Mouse (Mus musculus) olfactory bulb, adult 2 months (tissue): ENCODE measurements around the gene Acd. TPM values are rescaled to one million over a fixed set of nuclear protein-coding genes. Genes with fewer than 3 reads are reported as not detected.

Source experiments
- H3K27ac ChIP-seq: fragments of 200-500 bp; 2 replicates; pipeline ENCODE4 v1.5.1; 2012; ENCODE audit warnings: low read depth, low read length; ENCODE audit not compliant: insufficient read depth
- H3K4me1 ChIP-seq: fragments of 200-500 bp; 2 replicates; pipeline ENCODE4 v1.6.1; 2012; ENCODE audit warnings: low read length; ENCODE audit not compliant: control insufficient read depth, insufficient read depth
- H3K4me3 ChIP-seq: fragments of 200-500 bp; 2 replicates; pipeline ENCODE4 v1.5.1; 2012; ENCODE audit warnings: mild to moderate bottlenecking, low read depth, low read length, moderate library complexity; ENCODE audit not compliant: insufficient read depth
- CTCF ChIP-seq: fragments of 200-500 bp; IDR thresholded peaks from 2 replicates; pipeline ENCODE4 v1.5.1; 2012; ENCODE audit warnings: low read depth, mild to moderate bottlenecking, low read length, moderate library complexity; ENCODE audit not compliant: insufficient read depth
- POLR2A ChIP-seq: fragments of 200-500 bp; IDR thresholded peaks from 2 replicates; pipeline ENCODE4 v1.6.1; 2012; ENCODE audit warnings: mild to moderate bottlenecking, low read depth, low read length, moderate library complexity; ENCODE audit not compliant: insufficient read depth
- WGBS: fragments of 180-500 bp; shearing (Covaris S2); methylation state at CpG from one replicate; pipeline ENCODE4 v1.1.7; 2018; 5-methylcytosine and 5-hydroxymethylcytosine counted together
- polyA plus RNA-seq: library from polyadenylated mRNA; stranded (reverse); fragments of >200 nt; gene quantifications from 2 replicates; pipeline ENCODE4 v1.2.4, GENCODE M21; 2012; ENCODE audit warnings: low replicate concordance; ENCODE audit not compliant: missing spikeins, insufficient read depth, insufficient read length

Gene Acd
- polyA plus RNA-seq, 1 experiment, result not detected

DNA sequence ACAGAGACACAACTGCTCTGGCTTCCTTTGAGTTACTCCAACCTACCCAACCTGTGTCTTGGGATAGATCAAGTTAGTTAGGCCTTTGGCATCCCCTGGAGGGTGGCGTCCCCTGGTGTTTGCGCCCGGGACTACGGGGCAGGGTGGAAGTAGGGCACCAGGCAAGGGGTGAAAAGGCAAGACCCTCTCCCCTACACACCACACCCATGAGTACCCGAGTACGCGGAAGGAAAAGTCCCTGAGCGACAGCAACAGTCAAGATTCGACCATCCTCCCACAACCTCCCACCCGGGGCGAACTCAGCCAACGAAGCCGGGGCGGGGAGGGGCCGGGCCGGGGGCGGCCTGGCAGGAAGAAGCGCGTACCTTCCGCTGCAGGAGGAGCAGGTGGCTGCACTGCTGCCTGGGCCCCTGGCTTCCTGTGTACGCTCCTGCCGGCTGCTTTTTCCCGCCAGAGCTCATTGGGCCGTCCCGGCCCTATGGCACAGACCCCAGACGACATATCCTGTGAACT is 15.1 kb downstream of the Acd start, which contains the start of gene Carmil2:
Carmil2 (plus strand) TSS at position 479 of the 513 bp plus-strand sequence.
- Histone ChIP-seq H3K4me1 (peaks cover 3% of the 10 kb centered on the region), H3K27ac (no peak within 1 kb of the TSS), H3K4me3 (no peak within 1 kb of the TSS)
- TF ChIP-seq POLR2A, result no peak
- peak; percentile 70; the same call in 1 of the 2 replicates for TF ChIP-seq CTCF
- WGBS, result 12% methylated on average over 26 of the region's 26 CpGs

- 83% methylated on average over 7 of the region's 7 CpGs for WGBS
- H3K27ac ChIP-seq, result no peak overlapping the region
- H3K4me1 ChIP-seq, result peaks cover 3% of the 10 kb centered on the region
- no peak overlapping the region for H3K4me3 ChIP-seq
- TF ChIP-seq CTCF (no peak), POLR2A (no peak)
Measured at GRCm38 (mm10) chr8:105685325-105685724, 15.6 kb downstream of the Acd start.

- Histone ChIP-seq H3K27ac (no peak overlapping the region), H3K4me3 (no peak overlapping the region), H3K4me1 (peaks cover 2% of the 10 kb centered on the region; the same call in 1 of the 2 replicates)
- TF ChIP-seq POLR2A, result no peak
- no peak for TF ChIP-seq CTCF
- 73% methylated on average over 1 of the region's 1 CpGs for WGBS
Measured at GRCm38 (mm10) chr8:105677891-105678290, 23.0 kb downstream of the Acd start.

DNA sequence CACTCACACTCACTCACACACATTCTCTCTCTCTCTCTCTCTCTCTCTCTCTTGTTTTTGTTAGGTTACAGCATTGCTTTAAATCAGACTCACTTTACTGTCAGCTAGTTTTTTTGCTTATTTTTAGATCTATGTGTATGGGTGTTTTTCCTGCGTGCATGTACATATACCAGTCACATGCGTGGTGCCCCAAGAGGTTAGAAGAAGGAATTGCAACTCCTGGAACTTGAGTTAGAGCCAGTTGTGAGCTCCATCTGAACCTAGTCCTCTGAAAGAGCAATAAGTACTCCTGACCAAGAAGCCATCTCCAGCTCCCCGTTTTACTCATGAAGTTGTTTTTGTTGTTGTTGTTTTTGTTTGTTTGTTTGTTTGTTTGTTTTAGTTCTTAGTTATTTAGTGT is 39.7 kb downstream of the Acd start:
- TF ChIP-seq POLR2A (no peak), CTCF (no peak)
- WGBS, result 53% methylated on average over 3 of the region's 3 CpGs

DNA sequence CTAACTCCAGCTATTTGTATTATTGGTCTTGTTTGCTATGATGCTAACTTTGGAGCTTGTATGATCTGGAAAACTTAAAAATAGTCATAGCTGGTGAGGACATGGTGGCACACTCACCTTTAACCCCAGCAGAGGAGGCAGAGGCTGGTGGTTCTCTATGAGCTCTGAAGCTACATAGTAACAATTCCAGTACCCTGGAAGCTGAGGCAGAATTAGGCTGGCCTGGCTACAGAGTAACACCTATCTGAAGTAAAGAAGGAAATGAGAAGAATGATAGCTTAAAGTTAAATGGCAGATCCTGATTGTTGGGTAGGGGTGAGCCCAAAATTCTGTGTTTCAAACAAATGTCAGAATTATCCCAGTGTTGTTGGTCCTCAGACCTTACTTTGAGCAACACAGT is 43.3 kb downstream of the Acd start:
- TF ChIP-seq POLR2A (no peak), CTCF (no peak)
- Histone ChIP-seq H3K27ac (no peak overlapping the region), H3K4me3 (no peak overlapping the region), H3K4me1 (no peaks in the 10 kb centered on the region)

More for the DNA sequence above, 39.7 kb downstream of the Acd start:
- H3K4me1 ChIP-seq, result no peaks in the 10 kb centered on the region
- H3K4me3 ChIP-seq, result no peak overlapping the region
- H3K27ac ChIP-seq, result no peak overlapping the region

DNA sequence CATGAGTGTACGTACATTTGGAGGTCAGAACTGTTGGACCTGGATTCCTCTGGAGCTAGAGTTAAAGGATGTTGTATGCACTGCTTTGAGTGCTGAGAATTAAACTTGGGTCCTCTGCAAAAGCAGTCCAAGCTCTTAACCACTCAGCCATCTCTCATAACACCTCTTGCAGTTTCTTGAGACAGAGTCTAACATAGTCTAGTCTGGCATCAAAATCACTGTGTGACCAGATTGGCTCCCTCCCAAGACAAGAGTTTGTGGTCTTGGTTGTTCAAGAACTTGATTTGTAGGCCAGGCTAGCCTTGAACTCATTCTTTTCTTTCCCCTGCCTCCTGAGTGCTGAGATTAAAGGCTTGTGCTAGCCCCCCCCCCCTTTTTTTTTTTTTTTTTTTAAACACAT is 52.0 kb downstream of the Acd start:
- H3K4me3 ChIP-seq, result no peak overlapping the region
- peak overlapping the region; percentile 44; the same call in 1 of the 2 replicates for H3K27ac ChIP-seq
- 83% methylated on average over 1 of the region's 1 CpGs for WGBS
- TF ChIP-seq CTCF (no peak), POLR2A (no peak)
- peaks cover 2% of the 10 kb centered on the region; the same call in 1 of the 2 replicates for H3K4me1 ChIP-seq

Other genes starting within 250 kb of the Acd start
- not detected in 2 replicates for gene Tppp3, start 229.6 kb downstream of the Acd start, polyA plus RNA-seq
- not detected in 2 replicates for gene Zdhhc1, start 204.2 kb downstream of the Acd start, polyA plus RNA-seq
- not detected in 2 replicates for gene Hsd11b2, start 182.3 kb downstream of the Acd start, polyA plus RNA-seq
- not detected in 2 replicates for gene Atp6v0d1, start 135.1 kb downstream of the Acd start, polyA plus RNA-seq
- not detected in 2 replicates for gene Ripor1, start 95.8 kb downstream of the Acd start, polyA plus RNA-seq
- gene Ctcf, start 64.5 kb downstream of the Acd start, polyA plus RNA-seq, result 898 TPM in 1 of 2 replicates, not detected in the other
- not detected in 2 replicates for gene Agrp, start 63.7 kb downstream of the Acd start, polyA plus RNA-seq
- gene Carmil2, start 14.8 kb downstream of the Acd start, polyA plus RNA-seq, result 218 TPM in 1 of 2 replicates, not detected in the other
- not detected in 2 replicates for gene Pard6a, start within 50 bp of the Acd start, polyA plus RNA-seq
- not detected in 2 replicates for gene 4933405L10Rik, start 6.6 kb upstream of the Acd start, polyA plus RNA-seq
- gene Enkd1, start 7.1 kb upstream of the Acd start, polyA plus RNA-seq, result not detected in 2 replicates
- not detected in 2 replicates for gene Gfod2, start 57.6 kb upstream of the Acd start, polyA plus RNA-seq
- gene Ranbp10, start 126.2 kb upstream of the Acd start, polyA plus RNA-seq, result not detected in 2 replicates
- gene Tsnaxip1, start 126.6 kb upstream of the Acd start, polyA plus RNA-seq, result not detected in 2 replicates
- gene Cenpt, start 152.2 kb upstream of the Acd start, polyA plus RNA-seq, result not detected in 2 replicates
- gene Thap11, start 154.0 kb upstream of the Acd start, polyA plus RNA-seq, result not detected in 2 replicates
- gene Nutf2, start 159.5 kb upstream of the Acd start, polyA plus RNA-seq, result not detected in 2 replicates
- not detected in 2 replicates for gene Edc4, start 179.8 kb upstream of the Acd start, polyA plus RNA-seq
- not detected in 2 replicates for gene Nrn1l, start 192.5 kb upstream of the Acd start, polyA plus RNA-seq
- not detected in 2 replicates for gene Pskh1, start 199.3 kb upstream of the Acd start, polyA plus RNA-seq
- gene Ctrl, start 232.8 kb upstream of the Acd start, polyA plus RNA-seq, result not detected in 2 replicates
- gene Psmb10, start 237.3 kb upstream of the Acd start, polyA plus RNA-seq, result not detected in 2 replicates
- gene Lcat, start 242.3 kb upstream of the Acd start, polyA plus RNA-seq, result not detected in 2 replicates